Mouse (Mus musculus): ENCODE results near the gene Trim25.

Gene Trim25

GRCm38 (mm10) chr11:88977188-88977587, 22.0 kb upstream of the Trim25 start:
- ChIA-PET POLR2A (interaction anchor here (0.6 to 51.7 kb wide), 30 partner anchors 1 to 259 kb away, joined by 3 to 1912 read pairs (median 5); partner anchors contain the start of genes Trim25 (in 3 of the 4), Elobl (in 2 of the 4), Scpep1 (in 2 of the 4) and Coil (in 1 of the 4)), CTCF (interaction anchor here (1.1 to 5.1 kb wide), 21 partner anchors 9 to 146 kb away, joined by 3 to 77 read pairs (median 5); partner anchors contain the start of genes Elobl (in 1 of the 4), Scpep1 (in 1 of the 4) and Trim25 (in 1 of the 4))

GRCm38 (mm10) chr11:88981337-88981736, 17.8 kb upstream of the Trim25 start:
- ChIA-PET POLR2A (interaction anchor here (0.6 to 51.7 kb wide), 39 partner anchors 3 to 535 kb away, joined by 3 to 1912 read pairs (median 4); partner anchors contain the start of genes Coil (in 2 of the 4), Elobl (in 2 of the 4), Scpep1 (in 2 of the 4) and Trim25 (in 1 of the 4)), CTCF (interaction anchor here (0.6 to 4.3 kb wide), 7 partner anchors 11 to 79 kb away, joined by 3 to 17 read pairs (median 5); partner anchors contain the start of gene Trim25 (in 1 of the 4))

- ChIA-PET CTCF (interaction anchor here (0.5 to 5.0 kb wide), 53 partner anchors 8 to 611 kb away, joined by 3 to 77 read pairs (median 4); partner anchors contain the start of genes Trim25 (in 2 of the 4) and Scpep1 (in 1 of the 4)), POLR2A (interaction anchor here (0.6 to 51.7 kb wide), 49 partner anchors 4 to 143 kb away, joined by 3 to 1912 read pairs (median 4); partner anchors contain the start of genes Scpep1 (in 3 of the 4), Coil (in 2 of the 4), Elobl (in 2 of the 4) and Trim25 (in 2 of the 4))
These were observed 12.6 kb upstream of the Trim25 start for GRCm38 (mm10) chr11:88986616-88987015.

GRCm38 (mm10) chr11:88988956-88989355, 10.2 kb upstream of the Trim25 start:
- POLR2A ChIA-PET = interaction anchor here (0.5 to 51.7 kb wide), 13 partner anchors 2 to 108 kb away, joined by 3 to 1912 read pairs (median 11); partner anchors contain the start of genes Trim25 (in 2 of the 4), Coil (in 1 of the 4), Dgke (in 1 of the 4) and Elobl (in 1 of the 4)
- CTCF ChIA-PET = interaction anchor here in 3 of 4 experiments (0.6 to 5.0 kb wide), 21 partner anchors 9 to 83 kb away, joined by 3 to 77 read pairs (median 4); partner anchors contain the start of genes Scpep1 (in 1 of the 3) and Trim25 (in 1 of the 3)

GRCm38 (mm10) chr11:88989530-88989929, 9.6 kb upstream of the Trim25 start:
- POLR2A ChIA-PET = interaction anchor here (0.5 to 51.7 kb wide), 14 partner anchors 1 to 129 kb away, joined by 3 to 1912 read pairs (median 4); partner anchors contain the start of genes Coil (in 2 of the 4), Dgke (in 1 of the 4), Elobl (in 1 of the 4) and Scpep1 (in 1 of the 4)

GRCm38 (mm10) chr11:88993186-88993585, 6.0 kb upstream of the Trim25 start:
- ChIA-PET CTCF (interaction anchor here (0.5 to 3.0 kb wide), 70 partner anchors 9 to 440 kb away, joined by 3 to 34 read pairs (median 5); partner anchors contain the start of genes Akap1 (in 1 of the 4), Dgke (in 1 of the 4), Elobl (in 1 of the 4) and Scpep1 (in 1 of the 4)), POLR2A (interaction anchor here (0.6 to 51.7 kb wide), 100 partner anchors 9 to 791 kb away, joined by 3 to 1912 read pairs (median 5); partner anchors contain the start of genes Coil (in 3 of the 4), Dgke (in 2 of the 4), Scpep1 (in 2 of the 4) and Akap1 (in 1 of the 4))

More at GRCm38 (mm10) chr11:88989530-88989929, 9.6 kb upstream of the Trim25 start:
- CTCF ChIA-PET = interaction anchor here in 3 of 4 experiments (0.6 to 5.0 kb wide), 22 partner anchors 8 to 884 kb away, joined by 3 to 77 read pairs (median 4); partner anchors contain the start of genes Scpep1 (in 1 of the 3) and Trim25 (in 1 of the 3)

- CTCF ChIA-PET = interaction anchor here (0.5 to 3.0 kb wide), 74 partner anchors 8 to 440 kb away, joined by 3 to 34 read pairs (median 5); partner anchors contain the start of genes Akap1 (in 1 of the 4), Dgke (in 1 of the 4), Elobl (in 1 of the 4) and Scpep1 (in 1 of the 4)
- POLR2A ChIA-PET = interaction anchor here (0.6 to 51.7 kb wide), 103 partner anchors 9 to 909 kb away, joined by 3 to 1912 read pairs (median 5); partner anchors contain the start of genes Coil (in 3 of the 4), Dgke (in 2 of the 4), Scpep1 (in 2 of the 4) and Akap1 (in 1 of the 4)
These were observed 5.6 kb upstream of the Trim25 start for GRCm38 (mm10) chr11:88993625-88994024.

GRCm38 (mm10) chr11:88994492-88994891, 4.7 kb upstream of the Trim25 start:
- POLR2A ChIA-PET = interaction anchor here (0.6 to 51.7 kb wide), 31 partner anchors 9 to 138 kb away, joined by 3 to 1912 read pairs (median 11); partner anchors contain the start of genes Dgke (in 2 of the 4), Scpep1 (in 2 of the 4), Coil (in 1 of the 4) and Elobl (in 1 of the 4)

GRCm38 (mm10) chr11:88995616-88996015, 3.6 kb upstream of the Trim25 start:
- ChIA-PET CTCF (interaction anchor here (0.6 to 6.2 kb wide), 16 partner anchors 8 to 1175 kb away, joined by 3 to 52 read pairs (median 4); no protein-coding TSS in a partner anchor), POLR2A (interaction anchor here (0.6 to 51.7 kb wide), 58 partner anchors 8 to 447 kb away, joined by 3 to 1912 read pairs (median 5); partner anchors contain the start of genes Elobl (in 2 of the 4), Scpep1 (in 2 of the 4), Akap1 (in 1 of the 4) and Coil (in 1 of the 4))

More at GRCm38 (mm10) chr11:88994492-88994891, 4.7 kb upstream of the Trim25 start:
- CTCF ChIA-PET = interaction anchor here (1.0 to 3.0 kb wide), 13 partner anchors 10 to 134 kb away, joined by 3 to 30 read pairs (median 13); no protein-coding TSS in a partner anchor

GRCm38 (mm10) chr11:88996427-88996826, 2.7 kb upstream of the Trim25 start:
- CTCF ChIA-PET = interaction anchor here (0.5 to 6.2 kb wide), 21 partner anchors 9 to 1867 kb away, joined by 3 to 52 read pairs (median 4); no protein-coding TSS in a partner anchor

GRCm38 (mm10) chr11:88997343-88997742, 1.8 kb upstream of the Trim25 start:
- ChIA-PET CTCF (interaction anchor here (0.5 to 6.2 kb wide), 25 partner anchors 8 to 191 kb away, joined by 3 to 52 read pairs (median 4); no protein-coding TSS in a partner anchor), POLR2A (interaction anchor here in 3 of 4 experiments (0.5 to 51.7 kb wide), 30 partner anchors 11 to 990 kb away, joined by 3 to 1912 read pairs (median 8); partner anchors contain the start of genes Scpep1 (in 2 of the 3), Akap1 (in 1 of the 3), Coil (in 1 of the 3) and Dgke (in 1 of the 3))

More at GRCm38 (mm10) chr11:88996427-88996826, 2.7 kb upstream of the Trim25 start:
- POLR2A ChIA-PET = interaction anchor here (0.6 to 51.7 kb wide), 36 partner anchors 8 to 152 kb away, joined by 3 to 1912 read pairs (median 6); partner anchors contain the start of genes Scpep1 (in 2 of the 4), Akap1 (in 1 of the 4), Coil (in 1 of the 4) and Dgke (in 1 of the 4)

GRCm38 (mm10) chr11:88998406-88998805, 770 bp upstream of the Trim25 start:
- ChIA-PET CTCF (interaction anchor here (0.6 to 6.2 kb wide), 14 partner anchors 9 to 150 kb away, joined by 3 to 52 read pairs (median 5); no protein-coding TSS in a partner anchor), POLR2A (interaction anchor here (0.6 to 51.7 kb wide), 27 partner anchors 10 to 620 kb away, joined by 3 to 1912 read pairs (median 9); partner anchors contain the start of genes Coil (in 1 of the 4), Dgke (in 1 of the 4), Elobl (in 1 of the 4) and Scpep1 (in 1 of the 4))

GRCm38 (mm10) chr11:88999723-89000526, 749 bp downstream of the Trim25 start:
- ChIA-PET POLR2A (interaction anchor here (0.7 to 51.7 kb wide), 34 partner anchors 9 to 621 kb away, joined by 3 to 1912 read pairs (median 5); partner anchors contain the start of genes Coil (in 1 of the 4), Elobl (in 1 of the 4) and Scpep1 (in 1 of the 4)), CTCF (interaction anchor here (0.8 to 6.2 kb wide), 9 partner anchors 10 to 69 kb away, joined by 3 to 52 read pairs (median 5); no protein-coding TSS in a partner anchor)

- ChIA-PET POLR2A (interaction anchor here (0.6 to 51.7 kb wide), 22 partner anchors 8 to 92 kb away, joined by 3 to 1912 read pairs (median 8); partner anchors contain the start of genes Coil (in 1 of the 4), Elobl (in 1 of the 4) and Scpep1 (in 1 of the 4)), CTCF (interaction anchor here in 2 of 4 experiments (0.6 to 6.2 kb wide), 4 partner anchors 13 to 68 kb away, joined by 3 to 52 read pairs (median 5); no protein-coding TSS in a partner anchor)
These were observed 1.3 kb downstream of the Trim25 start for GRCm38 (mm10) chr11:89000527-89000819.

GRCm38 (mm10) chr11:89001569-89001968, 2.4 kb downstream of the Trim25 start:
- POLR2A ChIA-PET = interaction anchor here (0.7 to 32.1 kb wide), 23 partner anchors 7 to 67 kb away, joined by 3 to 979 read pairs (median 5); partner anchors contain the start of genes Coil (in 1 of the 4) and Elobl (in 1 of the 4)
- CTCF ChIA-PET = interaction anchor here in 3 of 4 experiments (0.6 to 2.1 kb wide), 9 partner anchors 8 to 120 kb away, joined by 3 to 7 read pairs (median 4); no protein-coding TSS in a partner anchor

- ChIA-PET POLR2A (interaction anchor here (0.7 to 32.1 kb wide), 24 partner anchors 7 to 57 kb away, joined by 3 to 979 read pairs (median 6); partner anchors contain the start of genes Coil (in 1 of the 4) and Elobl (in 1 of the 4)), CTCF (interaction anchor here (0.6 to 2.1 kb wide), 9 partner anchors 8 to 121 kb away, joined by 3 to 7 read pairs (median 4); no protein-coding TSS in a partner anchor)
These were observed 2.9 kb downstream of the Trim25 start for GRCm38 (mm10) chr11:89002068-89002467.
